Mouse (Mus musculus) liver, postnatal 0 days (tissue): ENCODE results near the gene Dars2.

Source experiments
- CTCF ChIP-seq: sonication (generic); IDR thresholded peaks from 2 replicates; pipeline ENCODE4 v1.5.1; 2016; ENCODE audit warnings: antibody characterized with exemption, low read depth
- EP300 ChIP-seq: IDR thresholded peaks from 2 replicates; pipeline ENCODE4 v1.6.1; 2016; ENCODE audit warnings: antibody characterized with exemption, low read depth, mild to moderate bottlenecking

DNA sequence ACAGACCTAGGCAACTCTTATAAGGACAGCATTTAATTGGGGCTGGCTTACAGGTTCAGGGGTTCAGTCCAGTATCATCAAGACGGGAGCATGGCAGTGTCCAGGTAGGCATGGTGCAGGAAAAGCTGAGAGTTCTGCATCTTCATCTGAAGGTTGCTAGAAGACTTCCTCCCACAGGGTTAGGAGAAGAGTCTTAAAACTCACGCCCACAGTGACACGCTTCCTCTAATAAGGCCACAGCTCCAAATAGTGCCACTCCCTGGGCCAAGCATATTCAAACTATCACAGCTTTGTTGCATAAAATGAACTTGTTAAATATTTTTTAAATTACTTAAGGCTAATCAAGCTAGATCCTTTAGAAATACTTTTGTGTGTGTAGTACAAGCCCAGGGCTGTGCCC is 6.8 kb upstream of the Dars2 start:
- TF ChIP-seq CTCF (no peak), EP300 (no peak)
